Mouse (Mus musculus): ENCODE results near the gene Camsap2. TPM values are rescaled to one million over a fixed set of nuclear protein-coding genes. Genes with fewer than 3 reads are reported as not detected.

Gene Camsap2
- 38.4 and 40.0 TPM in 2 replicates for polyA plus RNA-seq (2011; ENCODE audit: insufficient read length, low read depth, missing spikeins)

DNA sequence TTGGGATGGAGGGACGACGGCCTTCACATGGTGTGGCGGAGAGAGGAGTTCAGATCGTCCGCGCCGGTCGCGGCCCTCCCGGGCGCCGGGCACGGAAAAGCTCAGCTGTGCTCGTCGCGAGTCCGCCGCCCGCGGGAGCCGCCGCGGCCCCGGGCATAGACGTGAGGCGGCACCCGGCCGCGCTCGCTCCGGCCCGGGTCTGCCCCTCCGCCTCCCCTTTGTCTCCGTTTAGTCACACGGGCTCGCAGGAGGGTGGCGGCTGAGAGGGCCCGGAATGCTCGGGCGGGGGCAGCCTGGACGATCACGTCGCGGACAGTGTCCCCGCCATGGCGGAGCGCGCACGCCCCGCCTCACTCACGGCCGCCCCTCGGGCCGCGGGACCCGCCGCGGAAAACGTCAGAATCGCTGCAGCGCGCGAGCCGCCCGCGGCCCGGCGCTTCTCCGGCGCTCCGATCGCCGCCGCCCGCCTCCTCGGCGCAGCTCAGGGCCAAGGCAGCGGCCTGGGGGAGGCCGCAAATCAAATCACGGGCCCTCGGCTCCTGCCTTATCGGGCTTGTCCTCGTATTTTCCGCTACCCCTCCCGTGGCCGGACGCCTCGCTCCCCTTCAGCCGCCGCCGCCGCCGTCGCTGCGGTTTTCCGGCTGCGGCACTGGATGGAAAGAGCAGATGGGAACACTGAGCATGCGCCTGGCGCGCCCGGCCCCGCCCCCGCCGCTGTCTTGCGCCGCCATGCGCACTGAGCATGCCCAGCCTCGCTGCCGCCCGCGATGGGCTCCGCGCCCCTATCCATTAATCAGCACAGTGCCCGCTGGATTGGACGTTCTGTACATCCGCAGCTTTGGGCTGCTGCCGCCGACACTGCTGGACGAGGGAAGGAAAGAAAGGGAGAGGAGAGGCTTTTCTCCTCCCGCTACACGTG is at the start of gene Camsap2:
Camsap2 (minus strand) TSS at position 651 of the 919 bp plus-strand sequence.
- H3K4me1 ChIP-seq (ENCODE audit: control insufficient read depth, insufficient read depth, low read length), result peaks cover 4% of the 10 kb centered on the region; the same call in 1 of the 2 replicates
- H3K27ac ChIP-seq (ENCODE audit: insufficient read depth, low read length), result peak within 1 kb of the TSS; percentile 93
- H3K4me3 ChIP-seq (ENCODE audit: insufficient read depth, low read length), result peak within 1 kb of the TSS; percentile 98
- TF ChIP-seq POLR2A (IDR thresholded peaks at IDR 0.05; ENCODE audit: low read depth, low read length) (peak; percentile 70), CTCF (IDR thresholded peaks at IDR 0.05; ENCODE audit: borderline replicate concordance, insufficient read depth, low read length) (no peak)

GRCm38 (mm10) chr1:136395073-136395472 is 49.2 kb upstream of the Camsap2 start:
- Histone ChIP-seq H3K4me3 (ENCODE audit: insufficient read depth, low read length) (no peak overlapping the region), H3K27ac (ENCODE audit: insufficient read depth, low read length) (no peak overlapping the region), H3K4me1 (ENCODE audit: control insufficient read depth, insufficient read depth, low read length) (no peaks in the 10 kb centered on the region)
- TF ChIP-seq POLR2A (IDR thresholded peaks at IDR 0.05; ENCODE audit: low read depth, low read length), result no peak
- TF ChIP-seq CTCF (IDR thresholded peaks at IDR 0.05; ENCODE audit: borderline replicate concordance, insufficient read depth, low read length), result no peak

DNA sequence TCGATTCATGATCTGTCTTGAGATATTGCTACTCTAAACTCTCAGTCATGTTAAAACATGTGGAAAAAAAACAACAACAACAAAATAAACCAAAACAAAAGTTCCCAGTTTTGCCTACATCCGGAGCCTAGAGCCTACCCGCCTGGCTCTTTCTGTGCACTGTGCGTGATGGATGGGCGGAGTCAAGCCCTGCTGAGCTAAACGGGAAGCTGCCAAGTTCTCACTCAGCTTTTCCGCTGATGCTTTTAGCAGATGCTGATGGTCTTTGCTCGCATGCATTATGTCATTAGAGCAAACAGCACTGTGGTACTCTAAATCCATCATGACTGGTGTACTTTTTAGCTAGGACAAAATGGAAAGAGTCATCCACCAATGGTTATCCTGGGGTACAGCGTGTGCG is 48.6 kb upstream of the Camsap2 start:
- Histone ChIP-seq H3K27ac (ENCODE audit: insufficient read depth, low read length) (no peak overlapping the region), H3K4me3 (ENCODE audit: insufficient read depth, low read length) (no peak overlapping the region), H3K4me1 (ENCODE audit: control insufficient read depth, insufficient read depth, low read length) (no peaks in the 10 kb centered on the region)
- TF ChIP-seq POLR2A (IDR thresholded peaks at IDR 0.05; ENCODE audit: low read depth, low read length) (no peak), CTCF (IDR thresholded peaks at IDR 0.05; ENCODE audit: borderline replicate concordance, insufficient read depth, low read length) (no peak)

DNA sequence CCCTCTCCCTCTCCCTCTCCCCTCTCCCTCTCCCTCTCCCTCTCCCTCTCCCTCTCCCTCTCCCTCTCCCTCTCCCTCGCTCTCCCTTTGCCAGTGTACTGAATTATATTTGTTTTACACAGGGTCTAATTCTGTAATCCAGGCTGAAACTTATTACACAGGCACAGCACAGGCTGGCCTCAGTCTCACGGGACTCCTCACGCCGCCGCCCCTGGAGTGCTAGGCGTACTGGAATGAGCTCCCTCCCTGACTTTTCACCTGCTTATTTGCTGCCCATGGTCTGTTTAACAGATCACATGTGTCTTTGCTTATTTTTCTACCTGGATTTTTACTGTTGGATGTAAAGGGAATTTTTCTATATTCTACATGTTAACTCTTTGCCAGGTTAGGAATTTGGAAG is 41.0 kb upstream of the Camsap2 start:
- no peak overlapping the region for H3K27ac ChIP-seq (ENCODE audit: insufficient read depth, low read length)
- TF ChIP-seq CTCF (IDR thresholded peaks at IDR 0.05; ENCODE audit: borderline replicate concordance, insufficient read depth, low read length) (no peak), POLR2A (IDR thresholded peaks at IDR 0.05; ENCODE audit: low read depth, low read length) (no peak)
- no peaks in the 10 kb centered on the region for H3K4me1 ChIP-seq (ENCODE audit: control insufficient read depth, insufficient read depth, low read length)
- H3K4me3 ChIP-seq (ENCODE audit: insufficient read depth, low read length), result no peak overlapping the region

DNA sequence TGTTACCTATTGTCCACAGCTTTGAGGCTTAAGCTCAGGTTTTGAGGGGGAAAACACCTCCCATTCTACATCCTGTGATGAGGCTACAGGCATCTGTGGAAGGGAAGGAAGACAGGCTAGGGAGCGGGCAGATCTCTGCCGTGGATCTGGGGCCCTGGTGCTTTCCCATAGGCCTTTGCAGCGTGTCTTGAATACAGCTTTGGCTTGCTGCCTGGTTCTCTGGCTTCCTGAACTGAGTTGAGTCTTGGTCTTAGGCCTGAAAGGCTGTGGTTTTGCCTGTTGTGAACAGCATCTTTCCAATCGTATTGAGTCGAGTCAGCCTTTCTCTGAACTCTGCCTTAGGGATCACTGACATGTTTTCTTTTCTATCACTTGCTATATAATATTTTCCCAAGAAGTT is 35.7 kb upstream of the Camsap2 start:
- no peaks in the 10 kb centered on the region for H3K4me1 ChIP-seq (ENCODE audit: control insufficient read depth, insufficient read depth, low read length)
- TF ChIP-seq CTCF (IDR thresholded peaks at IDR 0.05; ENCODE audit: borderline replicate concordance, insufficient read depth, low read length) (no peak), POLR2A (IDR thresholded peaks at IDR 0.05; ENCODE audit: low read depth, low read length) (no peak)
- no peak overlapping the region for H3K4me3 ChIP-seq (ENCODE audit: insufficient read depth, low read length)
- H3K27ac ChIP-seq (ENCODE audit: insufficient read depth, low read length), result no peak overlapping the region

DNA sequence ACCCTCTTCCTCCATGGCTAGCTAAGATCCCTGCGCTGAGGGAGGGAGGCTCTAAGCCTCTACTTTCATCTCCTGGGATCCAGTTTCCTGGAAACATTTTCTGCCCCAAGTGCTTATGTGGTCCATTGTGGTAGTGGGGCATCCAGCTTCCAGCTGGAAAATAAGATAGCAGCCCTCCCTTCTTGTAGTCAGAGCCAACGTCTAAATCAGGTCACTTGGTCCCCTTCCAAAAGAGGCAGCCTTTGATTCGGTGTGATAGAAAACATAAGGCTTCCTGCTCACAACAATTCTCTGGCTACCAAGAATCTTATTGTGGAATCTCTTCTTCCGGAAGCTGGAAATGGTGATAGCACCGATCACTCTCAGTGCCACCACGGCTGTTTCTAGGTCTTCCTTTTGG is 35.3 kb upstream of the Camsap2 start:
- H3K4me1 ChIP-seq (ENCODE audit: control insufficient read depth, insufficient read depth, low read length), result no peaks in the 10 kb centered on the region
- no peak overlapping the region for H3K27ac ChIP-seq (ENCODE audit: insufficient read depth, low read length)
- H3K4me3 ChIP-seq (ENCODE audit: insufficient read depth, low read length), result no peak overlapping the region
- TF ChIP-seq CTCF (IDR thresholded peaks at IDR 0.05; ENCODE audit: borderline replicate concordance, insufficient read depth, low read length) (no peak), POLR2A (IDR thresholded peaks at IDR 0.05; ENCODE audit: low read depth, low read length) (no peak)

DNA sequence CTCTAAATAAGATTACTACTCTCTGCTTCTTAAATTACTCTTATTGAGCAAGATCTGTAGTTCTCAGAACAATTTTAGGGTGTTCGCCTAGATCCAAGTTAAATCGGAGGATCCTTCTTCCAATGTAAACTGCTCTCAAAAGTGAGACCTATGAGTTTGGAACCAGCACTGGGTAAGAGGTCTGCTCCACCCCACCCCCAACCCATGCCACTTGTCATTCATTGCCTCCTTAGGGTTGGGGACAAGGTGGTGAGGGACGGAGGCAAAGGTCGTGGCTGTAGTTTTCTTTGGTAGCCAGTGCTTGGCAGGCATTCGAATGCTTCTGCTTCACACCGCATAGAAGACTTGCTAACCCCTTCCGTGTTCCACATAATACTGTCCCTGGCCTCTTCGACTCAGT is 34.7 kb upstream of the Camsap2 start:
- H3K27ac ChIP-seq (ENCODE audit: insufficient read depth, low read length), result no peak overlapping the region
- no peaks in the 10 kb centered on the region for H3K4me1 ChIP-seq (ENCODE audit: control insufficient read depth, insufficient read depth, low read length)
- H3K4me3 ChIP-seq (ENCODE audit: insufficient read depth, low read length), result no peak overlapping the region
- no peak for TF ChIP-seq POLR2A (IDR thresholded peaks at IDR 0.05; ENCODE audit: low read depth, low read length)
- no peak for TF ChIP-seq CTCF (IDR thresholded peaks at IDR 0.05; ENCODE audit: borderline replicate concordance, insufficient read depth, low read length)

DNA sequence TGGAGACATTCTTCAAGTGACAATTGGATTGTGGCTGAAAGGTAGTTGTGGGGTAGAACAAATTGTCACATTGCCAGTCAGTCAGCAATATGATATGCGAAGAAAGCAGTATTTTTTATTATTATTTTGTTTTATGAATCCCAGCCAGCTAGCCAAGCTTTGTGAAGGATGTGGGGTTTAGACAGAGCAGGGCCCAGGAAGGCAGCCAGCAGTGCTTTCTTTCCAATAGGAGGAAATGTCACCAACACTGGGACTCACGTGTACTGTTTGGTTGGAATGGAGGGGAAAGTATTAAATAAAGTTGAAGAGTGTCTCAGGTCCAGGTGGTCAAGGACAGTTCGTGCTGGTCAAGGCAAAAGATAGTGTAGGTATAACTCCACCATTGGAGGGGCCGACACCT is 34.3 kb upstream of the Camsap2 start:
- TF ChIP-seq CTCF (IDR thresholded peaks at IDR 0.05; ENCODE audit: borderline replicate concordance, insufficient read depth, low read length), result no peak
- no peak for TF ChIP-seq POLR2A (IDR thresholded peaks at IDR 0.05; ENCODE audit: low read depth, low read length)
- no peak overlapping the region for H3K27ac ChIP-seq (ENCODE audit: insufficient read depth, low read length)
- H3K4me3 ChIP-seq (ENCODE audit: insufficient read depth, low read length), result no peak overlapping the region
- H3K4me1 ChIP-seq (ENCODE audit: control insufficient read depth, insufficient read depth, low read length), result no peaks in the 10 kb centered on the region

DNA sequence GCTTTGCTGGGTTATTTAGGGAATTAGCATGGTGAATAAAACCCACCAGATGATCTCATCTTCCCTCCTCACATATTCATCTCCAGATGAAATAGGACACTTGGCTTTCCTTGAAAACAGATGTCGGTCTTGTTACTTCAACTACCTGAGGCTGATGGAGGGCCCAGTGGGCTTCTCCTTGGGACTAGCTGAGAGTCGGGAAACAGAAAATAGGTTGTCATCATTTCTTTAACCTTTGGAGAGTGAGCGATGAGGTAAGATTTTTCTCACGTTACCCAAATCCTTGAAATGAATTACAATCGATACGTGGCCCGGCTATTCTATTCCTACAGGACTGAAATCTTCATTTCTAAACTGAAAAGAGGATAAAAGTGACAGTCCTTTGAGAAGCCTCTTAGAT is 33.4 kb upstream of the Camsap2 start:
- H3K4me1 ChIP-seq (ENCODE audit: control insufficient read depth, insufficient read depth, low read length), result no peaks in the 10 kb centered on the region
- TF ChIP-seq CTCF (IDR thresholded peaks at IDR 0.05; ENCODE audit: borderline replicate concordance, insufficient read depth, low read length) (no peak), POLR2A (IDR thresholded peaks at IDR 0.05; ENCODE audit: low read depth, low read length) (no peak)
- H3K4me3 ChIP-seq (ENCODE audit: insufficient read depth, low read length), result no peak overlapping the region
- no peak overlapping the region for H3K27ac ChIP-seq (ENCODE audit: insufficient read depth, low read length)

DNA sequence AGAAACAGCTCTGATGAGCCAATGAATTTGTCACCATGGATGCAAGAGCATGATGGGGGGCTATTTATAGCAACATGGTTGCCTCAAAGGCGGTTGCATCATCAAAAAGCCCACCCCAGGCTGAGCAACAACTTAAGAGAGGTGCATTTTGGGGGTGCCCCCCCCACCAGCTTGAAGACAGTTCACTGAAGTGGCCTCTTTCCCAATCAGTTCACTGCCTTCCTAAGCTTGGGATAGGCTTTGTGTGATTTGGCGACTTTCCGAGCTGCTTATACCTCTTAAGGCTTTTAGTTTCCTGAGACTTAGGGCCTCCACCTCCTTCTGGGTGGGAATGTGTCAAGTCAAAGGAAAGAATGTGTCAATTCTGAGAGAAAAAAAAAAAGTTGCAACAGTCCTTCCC is 20.1 kb upstream of the Camsap2 start:
- H3K4me3 ChIP-seq (ENCODE audit: insufficient read depth, low read length), result no peak overlapping the region
- no peak for TF ChIP-seq POLR2A (IDR thresholded peaks at IDR 0.05; ENCODE audit: low read depth, low read length)
- TF ChIP-seq CTCF (IDR thresholded peaks at IDR 0.05; ENCODE audit: borderline replicate concordance, insufficient read depth, low read length), result no peak
- no peaks in the 10 kb centered on the region for H3K4me1 ChIP-seq (ENCODE audit: control insufficient read depth, insufficient read depth, low read length)
- H3K27ac ChIP-seq (ENCODE audit: insufficient read depth, low read length), result no peak overlapping the region

Measured in embryonic fibroblast, embryonic 13.5 days (primary cell).